ENCODE assay signal across 27 mouse cellular contexts in the genomic region with DNA sequence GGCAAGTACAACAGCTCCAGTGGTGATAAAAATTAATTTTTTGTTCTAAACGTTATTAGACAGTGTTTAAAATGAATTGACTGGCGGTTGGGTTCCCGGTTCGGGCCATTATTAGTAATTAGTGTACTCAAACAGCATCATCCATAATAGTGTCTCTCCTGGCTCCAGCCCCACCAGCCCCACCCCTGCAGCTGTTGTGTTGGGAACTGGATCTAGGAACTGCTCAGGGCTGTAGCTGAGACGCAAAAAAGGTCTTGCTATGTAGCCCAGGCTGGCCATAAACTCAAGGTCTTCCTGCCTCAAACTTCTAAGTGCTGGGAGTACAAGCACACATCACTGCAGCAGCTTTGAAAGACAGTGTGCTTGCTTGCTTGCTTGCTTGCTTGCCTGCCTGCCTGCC.
"Had no signal": no experiment of that assay in that cellular context is flagged by ENCODE, and none has a peak within 500 bp of the region (broad histone marks: within the 10 kb centered on the region; RNA-seq: fewer than 3 reads in every experiment).

No protein-coding gene starts in this region.

- H3K27me3 ChIP-seq: midbrain, embryonic 15.5 days; neural tube, embryonic 12.5 days had no signal

- H3K4me2 ChIP-seq: limb, embryonic 12.5 days; limb, embryonic 13.5 days; limb, embryonic 15.5 days; liver, embryonic 11.5 days; liver, embryonic 12.5 days; liver, embryonic 13.5 days; liver, embryonic 15.5 days; lung, embryonic 14.5 days; lung, embryonic 15.5 days; midbrain, embryonic 11.5 days; midbrain, embryonic 12.5 days; midbrain, embryonic 13.5 days; midbrain, embryonic 15.5 days; neural tube, embryonic 12.5 days had no signal

- H3K36me3 ChIP-seq: limb, embryonic 10.5 days; limb, embryonic 12.5 days; limb, embryonic 13.5 days; limb, embryonic 15.5 days; liver, embryonic 12.5 days; liver, embryonic 13.5 days; liver, embryonic 15.5 days; lung, embryonic 15.5 days; midbrain, embryonic 10.5 days; midbrain, embryonic 12.5 days; midbrain, embryonic 13.5 days; midbrain, embryonic 15.5 days; neural tube, embryonic 12.5 days had no signal

- DNase-seq: left cerebral cortex, postnatal 4 days; liver; liver, embryonic 13.5 days; liver, postnatal 0 days; lung, adult 2 months; lung, embryonic 14.5 days; lung, postnatal 10 days; lung, postnatal 14 days; lung, postnatal 36 days; lung, postnatal 4 days; midbrain, embryonic 14.5 days had no signal

- H3K4me3 ChIP-seq: left cerebral cortex, adult 2 months; limb, embryonic 10.5 days; limb, embryonic 12.5 days; limb, embryonic 13.5 days; limb, embryonic 15.5 days; liver, embryonic 12.5 days; liver, embryonic 13.5 days; liver, embryonic 15.5 days; lung, embryonic 15.5 days; megakaryocyte, embryonic 14.5 days; midbrain, embryonic 10.5 days; midbrain, embryonic 12.5 days; midbrain, embryonic 13.5 days; midbrain, embryonic 15.5 days; neural tube, embryonic 12.5 days had no signal
